Mouse (Mus musculus) ES-E14 (cell line): ENCODE measurements around the gene Arl6ip1. TPM values are rescaled to one million over a fixed set of nuclear protein-coding genes. Genes with fewer than 3 reads are reported as not detected.

Source experiments
- DNase-seq: peaks from one replicate; pipeline ENCODE4 v3.0.0-alpha.2; 2013; ENCODE audit warnings: low read depth, low spot score
- H3K27ac ChIP-seq: 2 replicates; pipeline ENCODE4 v1.5.1; 2012; ENCODE audit warnings: low read depth, mild to moderate bottlenecking, low read length, moderate library complexity, mixed read lengths; ENCODE audit not compliant: poor library complexity, insufficient read depth, severe bottlenecking
- H3K36me3 ChIP-seq: 2 replicates; pipeline ENCODE4 v1.6.1; 2012; ENCODE audit warnings: mild to moderate bottlenecking, low read length, moderate library complexity, mixed read lengths; ENCODE audit not compliant: control insufficient read depth, poor library complexity, insufficient read depth, severe bottlenecking
- H3K4me1 ChIP-seq, 2 experiments: fragments of 150-350 bp in 1 of 2; sonication (generic) in 1 of 2; 2 replicates each; pipeline ENCODE4 v1.6.1; 2012; ENCODE audit warnings: low read length in 2 of 2, mild to moderate bottlenecking in 1 of 2, mixed read lengths in 1 of 2; ENCODE audit not compliant: control insufficient read depth in 2 of 2, insufficient read depth in 2 of 2, poor library complexity in 1 of 2
- H3K4me3 ChIP-seq, 2 experiments: fragments of 150-350 bp in 1 of 2; sonication (generic) in 1 of 2; 2 replicates each; pipeline ENCODE4 v1.5.1; 2012; ENCODE audit warnings: low read length in 2 of 2, low read depth in 1 of 2, mild to moderate bottlenecking in 1 of 2, mixed read lengths in 1 of 2; ENCODE audit not compliant: insufficient read depth in 1 of 2, poor library complexity in 1 of 2, severe bottlenecking in 1 of 2
- H3K9ac ChIP-seq: 2 replicates; pipeline ENCODE4 v1.6.1; 2012; ENCODE audit warnings: low read depth, mild to moderate bottlenecking, low read length, mixed read lengths; ENCODE audit not compliant: poor library complexity, insufficient read depth, severe bottlenecking
- H3K9me3 ChIP-seq: fragments of 150-350 bp; sonication (generic); 2 replicates; pipeline ENCODE4 v1.6.1; 2012; ENCODE audit warnings: low read depth, mild to moderate bottlenecking, low read length; ENCODE audit not compliant: control insufficient read depth, insufficient read depth
- CHD2 ChIP-seq: IDR thresholded peaks from 2 replicates; pipeline ENCODE4 v1.6.1; 2014; ENCODE audit warnings: mild to moderate bottlenecking, low read depth, low read length, inconsistent platforms
- HCFC1 ChIP-seq: IDR thresholded peaks from 2 replicates; pipeline ENCODE4 v1.6.1; 2012; ENCODE audit warnings: low read length, inconsistent platforms, borderline replicate concordance; ENCODE audit not compliant: insufficient read depth
- MAFK ChIP-seq: IDR thresholded peaks from 2 replicates; pipeline ENCODE4 v1.6.1; 2014; ENCODE audit warnings: mild to moderate bottlenecking, low read depth, low read length, inconsistent platforms; ENCODE audit not compliant: insufficient read depth
- ZC3H11A ChIP-seq: IDR thresholded peaks from 2 replicates; pipeline ENCODE4 v1.6.1; 2012; ENCODE audit warnings: low read depth, mild to moderate bottlenecking, inconsistent platforms, low read length, borderline replicate concordance
- ZNF384 ChIP-seq: IDR thresholded peaks from 2 replicates; pipeline ENCODE4 v1.6.1; 2012; ENCODE audit warnings: low read depth, low read length, inconsistent platforms
- in situ Hi-C, 2 experiments: fragments of 600-800 bp; cut with MboI; formaldehyde crosslinking; loops; one replicate each; pipeline ENCODE4 v1.15.1; 2025; ENCODE audit warnings: low sequenced_read_pairs in 2 of 2, inconsistent platforms in 1 of 2; ENCODE audit not compliant: unreplicated experiment in 2 of 2
- total RNA-seq: library from RNA; depleted of rRNA; stranded (reverse); fragments of 300-350 nt; gene quantifications from 2 replicates; pipeline ENCODE4 v1.2.3, GENCODE M21; 2012

The Arl6ip1 gene
- total RNA-seq, 1 experiment = 609 TPM

DNA sequence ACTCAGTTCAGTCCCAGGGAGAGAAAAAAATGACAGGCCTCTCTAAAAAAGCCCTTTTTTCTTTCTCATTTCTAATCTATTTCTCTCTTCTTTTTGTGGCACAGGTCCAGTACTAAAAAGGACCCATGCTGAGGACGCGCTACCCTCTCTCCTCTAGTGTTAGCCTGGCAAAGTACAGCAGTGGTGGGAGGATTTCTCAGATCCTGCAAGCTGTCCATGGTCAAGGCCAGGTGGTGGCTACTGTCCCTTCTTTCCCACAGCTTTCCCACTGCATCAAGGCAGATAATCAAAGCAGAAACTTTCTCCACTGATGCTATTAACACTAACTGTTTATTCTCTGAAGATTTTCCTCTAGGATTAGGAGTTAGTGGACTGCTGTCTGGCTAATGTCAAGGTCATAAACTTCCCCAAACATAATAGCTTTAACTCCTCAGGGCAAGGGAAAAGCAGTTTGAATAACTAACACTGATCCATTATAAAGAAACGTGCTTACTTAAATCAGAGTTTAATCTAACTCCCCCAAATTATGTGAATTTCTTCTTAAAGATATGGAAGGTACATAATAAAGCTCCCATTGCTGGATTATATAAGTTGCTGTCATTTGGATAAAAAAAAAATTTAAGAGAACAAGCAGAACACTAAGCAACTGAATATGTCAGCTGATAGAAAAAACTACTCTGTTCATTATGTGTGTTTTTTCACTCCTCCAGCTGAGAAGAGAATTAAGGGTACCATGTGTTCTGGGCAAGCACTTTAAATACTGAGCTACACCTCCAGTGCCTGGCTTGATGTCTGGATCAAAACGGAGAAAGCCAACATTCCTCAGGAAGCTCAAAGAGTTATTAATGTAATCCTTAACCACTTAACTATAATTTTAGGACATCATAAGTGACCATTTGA lies 5.7 kb downstream of the Arl6ip1 start:
- H3K4me1 ChIP-seq = peaks cover 8 to 12% of the 10 kb centered on the region in 2 experiments
- no peak overlapping the region for H3K27ac ChIP-seq
- H3K9me3 ChIP-seq = no peaks in the 10 kb centered on the region
- in situ Hi-C loops = no loop called here
- TF ChIP-seq CHD2 = no peak
- no peak for TF ChIP-seq MAFK
- no peak for TF ChIP-seq ZNF384
- TF ChIP-seq ZC3H11A = no peak
- TF ChIP-seq HCFC1 = no peak
- DNase-seq = no peak
- H3K36me3 ChIP-seq = peaks cover 46% of the 10 kb centered on the region
- no peak overlapping the region for H3K9ac ChIP-seq
- H3K4me3 ChIP-seq = no peak overlapping the region

GRCm38 (mm10) chr7:118122235-118122634 lies 7.2 kb downstream of the Arl6ip1 start:
- H3K4me3 ChIP-seq = no peak overlapping the region
- H3K9ac ChIP-seq = no peak overlapping the region
- in situ Hi-C loops = no loop called here
- peaks cover 50% of the 10 kb centered on the region for H3K36me3 ChIP-seq
- no peaks in the 10 kb centered on the region for H3K9me3 ChIP-seq
- H3K27ac ChIP-seq = no peak overlapping the region
- DNase-seq = no peak
- no peak for TF ChIP-seq ZNF384
- no peak for TF ChIP-seq MAFK
- TF ChIP-seq CHD2 = no peak
- no peak for TF ChIP-seq HCFC1
- no peak for TF ChIP-seq ZC3H11A
- peaks cover 6 to 8% of the 10 kb centered on the region in 2 experiments for H3K4me1 ChIP-seq

GRCm38 (mm10) chr7:118120654-118121053 lies 8.8 kb downstream of the Arl6ip1 start:
- Histone ChIP-seq H3K9ac (no peak overlapping the region), H3K4me3 (no peak overlapping the region), H3K27ac (no peak overlapping the region; the same call in 1 of the 2 replicates), H3K36me3 (peaks cover 40% of the 10 kb centered on the region), H3K9me3 (no peaks in the 10 kb centered on the region), H3K4me1 (peaks cover 3 to 5% of the 10 kb centered on the region in 2 experiments; a peak in 2 of 4 replicates)
- TF ChIP-seq MAFK = no peak
- TF ChIP-seq HCFC1 = no peak
- no peak for TF ChIP-seq ZC3H11A
- TF ChIP-seq CHD2 = no peak
- no peak for TF ChIP-seq ZNF384
- in situ Hi-C loops = no loop called here
- DNase-seq = no peak

GRCm38 (mm10) chr7:118119946-118120345 lies 9.5 kb downstream of the Arl6ip1 start:
- H3K9ac ChIP-seq = no peak overlapping the region
- no peaks in the 10 kb centered on the region for H3K9me3 ChIP-seq
- H3K4me1 ChIP-seq = peaks cover 3 to 5% of the 10 kb centered on the region in 2 experiments; a peak in 2 of 4 replicates
- no peak for DNase-seq
- no peak overlapping the region for H3K4me3 ChIP-seq
- H3K27ac ChIP-seq = no peak overlapping the region
- peaks cover 47% of the 10 kb centered on the region for H3K36me3 ChIP-seq
- in situ Hi-C loops = no loop called here
- TF ChIP-seq MAFK (no peak), HCFC1 (no peak), ZNF384 (no peak), ZC3H11A (no peak), CHD2 (no peak)
